Mouse (Mus musculus) layer of hippocampus, postnatal 36 days (tissue): ENCODE measurements at regions not wholly inside any gene's neighbourhood (a gene's known extent, or its start where the extent isn't known, plus 50 kb on each side); places are given as distances from the start of the nearest gene placed in this dataset.

ENCODE experiments used
- DNase-seq, 2 experiments: peaks; one replicate each; pipeline ENCODE4 v3.0.0; 2022

GRCm38 (mm10) chr1:184605666-184606065 lies 126.8 kb downstream of the Hlx start:
- DNase-seq, result no peak

GRCm38 (mm10) chr1:184603136-184603535 lies 129.3 kb downstream of the Hlx start:
- DNase-seq, result no peak

- no peak for DNase-seq
Observed at GRCm38 (mm10) chr1:184595449-184595848, 137.0 kb downstream of the Hlx start.

GRCm38 (mm10) chr1:184590634-184591033 lies 141.8 kb downstream of the Hlx start:
- no peak for DNase-seq

- no peak for DNase-seq
Observed at GRCm38 (mm10) chr1:184589277-184589676, 143.1 kb downstream of the Hlx start.

GRCm38 (mm10) chr1:184584505-184584874 lies 147.9 kb downstream of the Hlx start:
- no peak for DNase-seq

GRCm38 (mm10) chr1:184583751-184584504 lies 148.5 kb downstream of the Hlx start:
- no peak for DNase-seq

- no peak for DNase-seq
Observed at GRCm38 (mm10) chr1:184579475-184579874, 152.9 kb downstream of the Hlx start.

- DNase-seq, result no peak
Observed at GRCm38 (mm10) chr1:184576527-184576926, 155.9 kb downstream of the Hlx start.

GRCm38 (mm10) chr1:184573325-184573724 lies 159.1 kb downstream of the Hlx start:
- DNase-seq, result no peak

GRCm38 (mm10) chr1:184570681-184571080 lies 161.7 kb downstream of the Hlx start:
- no peak for DNase-seq

- no peak for DNase-seq
Observed at GRCm38 (mm10) chr1:184562926-184563325, 169.5 kb downstream of the Hlx start.

- no peak for DNase-seq
Observed at GRCm38 (mm10) chr1:184562239-184562638, 170.2 kb downstream of the Hlx start.

GRCm38 (mm10) chr1:184559543-184559942 lies 172.9 kb downstream of the Hlx start:
- DNase-seq, result peak; percentile 11 to 33

GRCm38 (mm10) chr1:184553791-184554190 lies 178.6 kb downstream of the Hlx start:
- DNase-seq, result no peak

GRCm38 (mm10) chr1:184550491-184550890 lies 181.9 kb downstream of the Hlx start:
- no peak for DNase-seq

GRCm38 (mm10) chr1:184547650-184548235 lies 184.7 kb downstream of the Hlx start:
- no peak for DNase-seq

GRCm38 (mm10) chr1:184546140-184546661 lies 186.2 kb downstream of the Hlx start:
- DNase-seq, result no peak

GRCm38 (mm10) chr1:184545111-184545510 lies 187.3 kb downstream of the Hlx start:
- DNase-seq, result no peak

GRCm38 (mm10) chr1:184542321-184543115 lies 189.9 kb downstream of the Hlx start:
- DNase-seq, result no peak

- no peak for DNase-seq
Observed at GRCm38 (mm10) chr1:184539818-184540217, 192.6 kb downstream of the Hlx start.

GRCm38 (mm10) chr1:184536311-184537200 lies 195.9 kb downstream of the Hlx start:
- DNase-seq, result no peak
